Mouse (Mus musculus) layer of hippocampus, postnatal 10 days (tissue): ENCODE results near the gene Eif2b3. TPM values are rescaled to one million over a fixed set of nuclear protein-coding genes. Genes with fewer than 3 reads are reported as not detected.

Experiments used
- total RNA-seq, 2 experiments: library from RNA; stranded (reverse); gene quantifications; 2 replicates each; pipeline ENCODE4 v1.2.3; 2021

The Eif2b3 gene
- total RNA-seq, 2 experiments from 2014 or later = 26.1 to 27.0 TPM

Other genes starting within 250 kb of the Eif2b3 start
- 10 to 100 TPM; 14.9 to 15.3 TPM for gene Toe1, start 211.8 kb upstream of the Eif2b3 start, total RNA-seq
- gene Mutyh, start 211.7 kb upstream of the Eif2b3 start, total RNA-seq = 1 to 10 TPM; 2.1 to 2.9 TPM
- gene Hpdl, start 197.7 kb upstream of the Eif2b3 start, total RNA-seq = 1 to 10 TPM; 1.1 TPM
- 10 to 100 TPM; 12.2 to 14.0 TPM for gene Zswim5, start 142.0 kb upstream of the Eif2b3 start, total RNA-seq
- 10 to 100 TPM; 42.4 to 45.4 TPM for gene Urod, start 25.0 kb upstream of the Eif2b3 start, total RNA-seq
- gene Hectd3, start 24.1 kb upstream of the Eif2b3 start, total RNA-seq = 10 to 100 TPM; 44.3 to 52.2 TPM
- 1 to 10 TPM; 2.5 to 3.2 TPM for gene Ptch2, start 76.7 kb downstream of the Eif2b3 start, total RNA-seq
- gene Btbd19, start 106.3 kb downstream of the Eif2b3 start, total RNA-seq = 10 to 100 TPM in 1 of 2 experiments, 1 to 10 TPM in 1; 6.7 to 11.2 TPM
- 1 to 10 TPM; 1.1 to 1.5 TPM for gene Tctex1d4, start 107.4 kb downstream of the Eif2b3 start, total RNA-seq
- gene Plk3, start 114.6 kb downstream of the Eif2b3 start, total RNA-seq = 10 to 100 TPM; 16.3 to 16.9 TPM
- gene Rps8, start 136.8 kb downstream of the Eif2b3 start, total RNA-seq = 100 to 1,000 TPM; 556 to 596 TPM
- 1 to 10 TPM; 2.5 to 2.8 TPM for gene Kif2c, start 163.2 kb downstream of the Eif2b3 start, total RNA-seq
- gene Tmem53, start 232.5 kb downstream of the Eif2b3 start, total RNA-seq = 1 to 10 TPM; 5.0 to 6.2 TPM
- gene Armh1, start 232.7 kb downstream of the Eif2b3 start, total RNA-seq = 1 to 10 TPM; 2.3 to 3.7 TPM